Mouse (Mus musculus): ENCODE data around the gene Pde4d. TPM values are rescaled to one million over a fixed set of nuclear protein-coding genes. Genes with fewer than 3 reads are reported as not detected.
A peak's percentile ranks its signal among the peaks of the same experiment; 100 is the strongest.

Pde4d gene
- total RNA-seq, 2 experiments from 2014 or later = 29.1 to 38.7 TPM

DNA sequence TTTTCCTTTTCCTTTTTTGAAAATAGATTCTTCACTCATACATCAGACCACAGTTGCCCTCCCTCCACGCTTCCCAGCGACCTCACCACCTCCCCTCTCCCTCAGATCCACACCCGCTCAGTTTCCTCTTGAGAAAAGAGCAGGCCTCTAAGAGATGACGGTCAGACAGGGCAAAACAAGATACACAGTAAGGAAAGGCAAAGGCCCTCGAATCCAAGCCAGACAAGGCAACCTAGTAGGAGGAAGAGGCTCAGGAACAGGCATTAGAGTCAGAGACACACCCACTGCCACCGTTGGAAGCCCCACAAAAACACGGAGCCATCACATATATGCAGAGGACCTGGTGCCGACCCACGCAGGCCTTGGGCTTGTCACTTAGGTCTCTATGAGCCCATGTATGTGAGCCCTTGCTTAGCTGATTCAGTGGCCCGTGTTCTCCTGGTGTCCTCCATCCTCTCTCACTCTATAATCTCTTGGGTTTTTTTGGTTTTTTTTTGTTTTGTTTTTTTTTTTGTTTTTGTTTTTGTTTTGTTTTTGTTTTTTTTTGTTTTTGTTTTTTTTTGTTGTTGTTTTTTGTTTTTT is 1097.3 kb downstream of the Pde4d start:
- ATAC-seq (replicated peaks; ENCODE audit: poor library complexity) = peak; percentile 26

DNA sequence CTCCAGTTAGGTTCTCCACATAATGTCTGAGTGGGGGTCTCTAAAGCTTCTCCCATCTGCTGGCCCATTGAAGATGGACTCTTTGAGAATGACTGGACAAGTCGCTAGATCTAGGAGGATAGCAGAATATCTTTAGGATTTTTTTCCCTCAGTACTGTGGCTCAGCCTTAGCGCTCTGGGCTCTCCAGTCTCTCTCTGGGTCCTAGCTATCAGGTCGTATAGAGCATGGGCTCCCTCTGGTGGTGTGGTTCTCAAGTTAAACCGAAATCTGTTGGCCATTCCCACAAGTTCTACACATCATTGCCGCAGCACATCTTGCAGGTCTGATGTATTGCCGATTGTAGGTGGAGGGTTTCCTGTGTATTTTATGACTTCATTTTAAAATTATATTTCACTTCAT is 1098.0 kb downstream of the Pde4d start:
- ATAC-seq (replicated peaks; ENCODE audit: poor library complexity) = peak; percentile 95

DNA sequence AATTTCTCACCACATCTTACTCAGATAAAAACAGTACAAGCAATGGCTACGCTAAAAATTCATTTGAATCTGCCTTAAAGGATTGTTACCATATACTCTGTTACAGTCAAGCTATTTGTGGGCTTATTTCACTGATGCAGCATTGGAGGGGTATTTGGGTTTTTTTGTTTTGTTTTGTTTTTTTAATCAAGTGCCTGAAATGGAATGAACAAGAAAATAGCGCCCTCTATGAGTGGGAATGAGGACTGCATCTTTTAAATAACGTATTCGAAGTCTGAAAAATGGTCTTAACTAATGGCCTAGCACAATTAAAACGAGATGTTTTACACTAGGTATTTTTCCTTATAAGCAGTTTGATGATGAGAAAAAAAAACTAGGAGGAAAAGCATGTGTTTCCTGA is 1098.5 kb downstream of the Pde4d start:
- ATAC-seq (replicated peaks; ENCODE audit: poor library complexity) = 0 out of 2 replicates have a peak, but pooled peaks have one; percentile 23

DNA sequence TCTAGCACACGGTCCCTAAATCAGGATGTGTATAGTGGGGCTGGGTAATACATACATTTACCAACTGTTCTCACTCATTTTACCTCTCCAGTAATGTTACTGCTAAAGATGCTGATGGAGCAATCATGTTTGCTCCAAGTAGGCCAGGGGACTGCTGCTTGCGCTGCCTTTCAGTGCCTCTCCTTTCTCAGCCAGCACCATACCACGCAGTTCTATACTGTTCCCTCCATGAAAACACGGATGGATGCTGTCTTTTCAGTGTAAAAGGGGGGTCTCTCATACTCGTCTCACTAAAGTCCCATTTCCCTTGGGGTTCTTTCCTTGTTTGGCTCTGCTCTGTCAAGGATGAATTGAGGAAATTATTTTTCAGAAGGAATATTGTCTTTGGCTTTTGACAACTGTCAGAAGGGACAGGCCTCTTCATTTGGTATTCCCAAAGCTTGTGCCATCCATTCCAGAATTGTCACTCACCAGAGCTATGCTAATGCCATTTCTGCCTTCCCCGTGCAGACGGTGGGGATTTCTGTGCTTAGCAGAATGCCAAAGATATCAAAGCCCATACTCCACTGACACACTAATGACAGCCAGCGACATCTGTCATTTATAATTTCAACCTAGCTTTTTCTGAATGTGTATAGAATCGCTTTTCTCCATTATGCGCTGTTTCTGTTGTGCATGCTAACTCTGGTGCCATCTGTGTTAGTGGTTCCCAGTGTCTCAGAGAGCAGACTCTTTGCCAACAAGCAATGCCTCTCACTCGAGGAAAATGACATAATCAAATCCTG is 1099.2 kb downstream of the Pde4d start:
- no peak for ATAC-seq (replicated peaks; ENCODE audit: poor library complexity)

DNA sequence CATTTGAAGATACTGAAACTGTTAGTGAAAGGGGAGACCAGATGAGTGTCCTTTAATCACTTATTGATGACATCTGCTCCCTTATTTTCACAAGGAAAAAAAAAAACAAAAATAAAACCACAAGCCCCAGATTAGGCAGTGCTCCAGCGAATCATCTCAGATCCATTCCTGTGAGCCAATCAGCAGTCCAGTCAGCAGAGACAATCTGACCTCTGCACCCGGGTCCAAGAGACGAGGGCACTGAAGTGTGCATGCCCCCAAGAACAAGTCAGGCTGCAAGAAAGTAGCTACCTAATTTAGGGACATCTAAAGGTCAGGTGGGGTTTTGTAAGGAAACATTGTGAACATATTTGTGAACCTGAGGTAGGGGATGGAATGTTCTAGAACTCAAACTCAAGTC is 1102.1 kb downstream of the Pde4d start:
- no peak for ATAC-seq (replicated peaks; ENCODE audit: poor library complexity)

DNA sequence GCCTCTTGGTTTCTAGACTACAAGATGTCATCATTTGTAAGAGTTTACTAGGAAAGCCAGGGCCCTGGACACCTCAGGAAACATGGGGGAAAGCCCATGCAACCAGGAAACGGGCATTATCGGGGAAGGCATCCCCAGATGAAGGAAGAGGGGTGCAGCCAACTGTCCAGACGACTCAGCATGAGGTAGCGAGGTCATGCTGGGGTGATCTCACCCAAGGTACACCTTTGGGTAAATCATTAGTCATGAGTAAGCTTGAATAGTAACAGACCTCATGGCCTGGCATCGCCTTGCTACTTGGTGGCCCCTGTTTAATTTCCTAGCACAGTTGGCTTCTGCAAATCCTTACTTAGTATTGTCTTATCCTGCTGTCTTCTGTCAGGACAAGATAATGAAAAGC is 1105.8 kb downstream of the Pde4d start:
- ATAC-seq (replicated peaks; ENCODE audit: poor library complexity) = no peak

DNA sequence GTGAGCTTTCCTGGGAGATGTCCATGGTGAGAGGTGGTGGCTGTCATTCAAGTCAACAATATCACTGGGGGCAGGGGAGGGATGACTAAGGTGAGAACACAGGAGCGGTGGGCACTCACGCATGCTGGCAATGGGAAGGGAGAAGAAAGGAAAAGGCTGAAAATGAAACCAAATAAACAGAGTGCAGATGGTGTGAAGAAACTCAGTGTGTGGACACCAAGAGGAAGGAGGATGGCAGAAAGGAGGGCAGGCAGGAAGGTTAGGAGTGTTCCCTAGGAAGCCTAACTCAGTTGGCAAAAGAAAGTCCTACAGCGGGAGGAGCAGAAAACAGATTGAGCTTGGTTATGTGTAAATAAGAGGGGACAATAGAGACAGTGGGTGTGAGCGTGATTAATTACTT is 1107.1 kb downstream of the Pde4d start:
- no peak for ATAC-seq (replicated peaks; ENCODE audit: poor library complexity)

DNA sequence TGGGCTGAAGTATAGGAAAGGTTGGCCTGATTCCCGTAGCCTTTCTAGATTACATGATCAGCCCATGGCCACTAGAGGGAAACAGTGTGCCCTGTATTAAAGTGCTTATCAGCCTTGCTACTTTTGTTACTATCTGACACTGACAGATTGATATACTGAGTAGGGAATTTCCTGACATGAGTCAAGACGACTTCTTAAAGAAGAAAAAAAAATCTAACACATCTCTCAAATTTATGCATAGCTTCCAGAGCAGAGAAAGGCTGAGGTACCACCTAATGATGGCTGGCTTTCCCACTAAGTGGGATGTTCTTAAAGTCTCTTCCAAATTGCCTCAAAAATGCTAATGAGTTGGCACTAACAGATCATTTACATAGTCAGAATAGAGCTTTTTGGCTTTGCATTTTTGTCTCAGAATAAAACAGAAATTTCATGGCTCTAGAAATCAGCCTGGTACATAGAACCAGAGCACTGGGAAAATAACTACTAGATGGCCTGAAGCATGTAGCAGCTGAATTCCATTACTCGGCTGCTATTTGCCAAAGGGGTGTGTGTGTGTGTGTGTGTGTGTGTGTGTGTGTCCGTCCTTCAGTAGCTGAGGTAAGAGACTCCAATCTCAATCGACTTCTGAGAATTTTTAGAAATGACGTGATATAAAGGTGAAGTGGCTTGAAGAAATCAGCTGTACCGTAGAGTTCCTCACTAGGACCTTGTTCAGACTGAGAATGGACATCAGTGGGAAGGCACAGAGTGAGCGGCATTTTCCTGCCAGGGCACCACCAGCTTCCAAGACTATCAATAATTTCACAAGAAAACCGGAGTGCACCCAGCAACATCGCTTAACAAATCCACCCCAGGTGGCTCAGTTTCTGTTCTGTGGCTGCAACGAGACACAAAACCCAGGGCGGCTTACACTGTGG is 1108.9 kb downstream of the Pde4d start:
- ATAC-seq (replicated peaks; ENCODE audit: poor library complexity) = peak; percentile 93

DNA sequence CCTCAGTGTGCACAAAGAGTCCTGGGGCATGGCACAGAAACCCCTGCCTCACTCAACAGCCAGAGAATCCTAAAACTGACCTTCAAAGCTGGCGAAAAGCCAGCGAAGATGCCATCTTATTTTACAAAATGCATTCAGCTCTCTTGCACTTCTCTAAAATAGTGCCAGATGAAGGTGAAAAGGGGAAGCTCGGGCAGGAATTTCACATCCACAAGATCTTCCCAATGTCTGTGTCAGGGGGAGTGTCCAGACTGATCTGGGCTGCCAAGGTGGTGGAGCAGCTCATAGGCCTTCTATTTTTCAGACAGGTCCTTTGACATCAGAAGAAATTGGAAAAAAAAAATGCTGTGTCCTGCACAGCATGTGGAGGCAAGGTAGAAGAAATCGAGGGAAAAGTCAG is 1110.5 kb downstream of the Pde4d start:
- ATAC-seq (replicated peaks; ENCODE audit: poor library complexity) = peak; percentile 60; the same call in 1 of the 2 replicates

DNA sequence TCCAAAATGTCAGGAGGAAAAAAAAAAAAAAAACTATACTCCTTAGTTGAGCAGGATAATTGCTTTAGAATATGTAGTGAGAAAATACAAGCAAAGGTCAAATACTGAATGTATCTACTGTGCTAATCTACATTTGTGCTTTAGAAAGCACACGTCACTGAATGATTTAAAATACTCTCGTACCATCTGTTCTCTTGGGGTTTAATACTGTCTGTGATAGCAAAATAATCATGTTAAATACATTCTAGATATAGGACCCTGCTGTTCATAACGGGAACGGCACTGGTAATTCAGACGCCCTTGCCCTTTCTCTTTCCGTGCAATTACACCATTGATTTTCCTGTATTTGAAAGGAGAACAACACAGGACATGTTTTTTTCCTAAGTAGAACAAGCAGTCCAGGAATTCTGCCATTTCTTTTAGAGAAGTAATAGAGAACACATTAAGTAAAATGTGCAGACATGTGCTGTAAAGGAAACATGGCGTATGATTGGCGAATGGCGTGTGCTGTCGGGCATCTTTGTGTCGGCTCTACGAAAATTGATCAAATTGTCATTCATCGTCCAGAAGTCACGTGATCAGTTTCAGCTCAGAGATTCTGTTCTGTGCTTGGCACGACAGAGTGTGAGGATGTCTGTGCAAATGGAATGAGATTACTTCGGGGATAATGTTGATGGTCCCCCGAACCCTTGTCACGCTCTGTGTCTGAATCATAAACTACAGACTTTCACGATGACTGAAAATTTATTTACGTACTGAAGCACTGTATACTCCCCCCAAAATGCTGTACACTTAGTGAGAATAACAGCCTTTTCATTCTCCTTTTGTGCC is 1119.1 kb downstream of the Pde4d start:
- ATAC-seq (replicated peaks; ENCODE audit: poor library complexity) = no peak

DNA sequence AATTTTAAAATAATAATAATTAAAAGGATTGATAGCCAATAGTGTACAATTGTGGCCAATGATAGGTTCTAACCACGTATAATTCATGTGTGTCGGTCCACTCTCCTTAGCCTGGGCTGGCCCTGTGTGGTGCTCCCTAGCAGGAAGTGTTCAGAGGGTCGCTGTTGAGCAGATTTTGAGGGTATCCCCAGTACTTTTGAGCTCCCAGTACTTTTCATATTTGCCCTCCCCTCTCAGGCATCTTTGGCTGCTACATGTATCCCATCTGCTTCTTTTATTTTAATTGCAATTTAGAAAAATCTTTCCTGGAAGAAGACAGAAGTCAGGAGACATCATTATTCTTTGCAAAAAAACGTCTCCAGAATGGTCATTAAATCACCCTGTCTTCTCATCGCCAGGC is 1119.7 kb downstream of the Pde4d start:
- no peak for ATAC-seq (replicated peaks; ENCODE audit: poor library complexity)

DNA sequence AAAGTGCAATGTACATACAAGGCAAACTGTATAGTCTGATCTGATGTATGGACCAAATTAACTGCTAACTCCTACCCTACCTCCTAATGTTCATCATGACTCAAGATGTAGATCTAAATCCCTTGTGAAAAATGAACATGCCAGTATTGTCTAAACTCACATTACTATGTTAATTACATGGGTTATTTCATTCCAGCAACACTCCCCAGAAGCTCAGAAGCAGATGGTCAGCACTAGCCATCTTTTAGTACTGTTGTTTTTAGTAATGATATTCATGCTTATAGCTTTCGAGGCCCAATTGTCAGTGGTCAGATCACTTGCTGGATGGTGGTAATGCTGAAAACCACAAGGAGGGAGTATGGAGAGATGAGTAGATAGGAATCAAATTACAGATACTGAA is 1127.0 kb downstream of the Pde4d start:
- ATAC-seq (replicated peaks; ENCODE audit: poor library complexity) = no peak

DNA sequence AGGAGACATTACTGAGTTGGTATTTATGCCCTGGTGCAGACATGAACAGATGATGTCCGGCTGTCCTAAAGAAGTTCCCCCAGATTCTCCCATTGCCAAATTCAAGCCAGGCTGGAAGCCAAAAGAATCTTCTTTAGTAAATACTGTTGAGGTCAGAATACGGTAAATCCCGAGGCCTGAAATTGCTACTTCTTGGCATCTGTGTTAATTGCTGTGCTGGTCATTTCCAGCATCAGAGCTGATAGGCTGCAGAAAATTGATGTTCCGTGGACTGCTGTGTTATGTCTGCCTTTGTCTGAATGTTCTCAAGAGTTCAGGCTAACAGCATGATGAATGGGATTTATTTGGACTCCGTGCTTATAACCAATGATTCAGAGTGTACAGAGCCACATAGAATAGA is 1127.7 kb downstream of the Pde4d start:
- no peak for ATAC-seq (replicated peaks; ENCODE audit: poor library complexity)

DNA sequence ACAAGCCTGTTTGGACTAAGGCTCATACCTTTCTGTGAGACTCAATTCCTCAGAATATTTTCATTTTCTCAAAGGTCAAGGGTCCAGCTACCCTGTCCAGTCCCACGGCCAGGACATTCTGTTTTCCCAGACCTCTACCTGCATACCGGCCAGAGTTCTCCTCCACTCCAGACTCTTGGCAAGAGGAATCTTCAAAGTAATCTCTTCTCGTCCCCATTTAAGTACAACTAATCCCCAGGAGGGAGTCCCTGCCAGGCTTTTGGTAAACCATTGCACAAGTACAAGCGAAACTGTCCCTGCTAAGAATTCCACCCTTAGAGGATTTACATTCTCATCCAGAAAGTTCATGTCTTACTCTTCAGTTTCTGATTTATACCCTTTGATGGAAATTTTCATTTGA is 1128.2 kb downstream of the Pde4d start:
- no peak for ATAC-seq (replicated peaks; ENCODE audit: poor library complexity)

DNA sequence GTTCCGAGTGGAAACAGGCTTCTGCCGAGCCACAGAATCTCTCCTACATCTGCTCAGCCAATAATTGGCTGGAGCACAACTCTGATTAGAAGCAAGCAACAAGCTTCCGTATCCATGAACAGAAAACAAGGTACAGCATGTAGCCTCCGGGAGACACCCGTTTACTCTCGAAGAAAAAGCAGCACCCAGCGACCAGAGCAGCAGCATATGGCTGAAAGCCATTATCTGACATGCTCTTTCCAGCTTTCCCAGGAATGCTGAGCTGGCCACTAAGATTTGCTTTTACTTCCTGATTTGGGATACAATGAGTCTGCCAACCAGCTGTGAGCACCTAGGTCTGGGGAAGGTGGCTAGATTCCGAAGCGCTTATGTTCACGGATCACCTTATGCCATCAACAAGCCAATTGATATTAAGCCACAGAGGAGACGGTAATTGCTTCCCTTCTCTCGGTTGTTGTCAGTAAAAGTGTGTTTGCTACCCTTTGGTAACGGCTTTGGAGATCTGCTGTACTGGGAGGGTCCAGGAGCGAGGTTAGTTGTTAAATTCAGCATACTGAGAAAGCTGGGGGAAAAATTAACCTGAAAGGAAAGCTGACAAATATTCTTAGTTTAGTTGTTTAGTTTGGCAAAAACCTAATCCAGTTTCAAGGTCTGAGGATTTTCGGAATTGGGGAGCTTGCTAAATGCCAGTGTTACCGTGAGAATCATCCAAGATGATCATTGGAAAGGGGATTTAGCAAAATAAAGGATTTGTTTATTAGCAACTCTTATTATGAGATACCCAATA is 1131.7 kb downstream of the Pde4d start:
- ATAC-seq (replicated peaks; ENCODE audit: poor library complexity) = no peak

DNA sequence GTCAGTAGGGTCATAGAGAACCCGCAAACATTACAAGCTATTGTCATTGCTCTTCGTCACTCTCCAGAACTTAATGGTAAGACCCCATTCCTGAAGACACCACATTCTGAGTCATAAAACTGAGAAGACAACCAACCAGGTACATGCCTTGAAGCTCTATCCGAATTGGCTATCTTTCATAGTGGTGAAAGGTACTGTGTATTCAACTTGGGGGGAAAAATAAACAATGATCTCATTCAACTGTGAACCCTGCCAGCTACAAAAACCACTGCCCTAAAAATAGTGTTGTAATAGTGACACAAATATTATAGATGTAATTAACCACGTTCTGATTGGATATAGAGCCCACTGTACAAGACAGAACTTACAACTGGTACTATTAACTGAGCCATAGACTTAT is 1140.3 kb downstream of the Pde4d start:
- no peak for ATAC-seq (replicated peaks; ENCODE audit: poor library complexity)

DNA sequence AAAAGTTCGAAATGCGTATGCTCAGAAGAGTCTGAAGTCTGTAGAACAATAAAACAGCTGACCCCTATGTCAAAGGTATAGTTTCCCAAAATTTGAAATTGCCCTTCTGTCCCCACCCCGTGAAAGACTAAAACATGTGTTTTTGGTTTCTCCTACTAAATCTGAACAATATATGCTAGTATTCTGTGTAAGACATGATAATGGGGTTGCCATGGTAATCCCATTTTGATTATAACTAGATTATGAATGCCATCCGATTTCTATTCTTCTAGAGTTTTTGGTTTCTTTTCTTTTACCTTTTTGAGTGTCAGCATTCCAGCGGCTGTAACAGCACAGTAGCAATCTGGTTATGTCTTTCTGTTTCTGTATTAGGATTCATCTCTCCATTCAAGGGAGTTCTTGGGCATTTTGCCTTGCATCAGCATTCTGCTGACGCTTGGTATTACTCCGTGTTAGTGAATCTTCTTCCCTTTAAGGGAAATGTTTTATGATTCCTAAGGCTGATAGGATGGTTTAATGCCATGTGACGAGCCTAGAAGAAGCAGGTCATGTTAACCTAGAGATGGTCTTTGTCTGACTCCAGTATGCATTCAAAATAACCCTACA is 1142.5 kb downstream of the Pde4d start:
- no peak for ATAC-seq (replicated peaks; ENCODE audit: poor library complexity)

DNA sequence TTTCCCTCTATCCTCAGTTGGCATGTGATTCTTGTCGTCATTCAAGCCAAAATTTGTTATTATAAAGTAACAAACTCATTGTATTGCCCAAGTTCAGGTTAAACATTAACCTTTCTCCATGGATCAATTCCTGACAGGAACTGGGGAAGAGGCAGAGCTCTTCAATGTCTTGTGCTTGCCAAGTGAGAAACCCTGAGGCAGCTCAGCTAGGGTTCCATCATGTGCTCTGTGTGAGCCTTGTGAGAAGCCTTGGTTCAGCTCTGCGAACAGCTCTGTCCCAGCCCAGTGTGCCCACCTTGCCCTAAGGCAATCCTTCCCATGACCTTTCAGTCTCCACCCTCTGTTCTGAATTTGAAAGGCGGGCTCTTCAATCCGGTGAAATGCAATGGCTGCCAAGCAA is 1150.0 kb downstream of the Pde4d start:
- ATAC-seq (replicated peaks; ENCODE audit: poor library complexity) = no peak

DNA sequence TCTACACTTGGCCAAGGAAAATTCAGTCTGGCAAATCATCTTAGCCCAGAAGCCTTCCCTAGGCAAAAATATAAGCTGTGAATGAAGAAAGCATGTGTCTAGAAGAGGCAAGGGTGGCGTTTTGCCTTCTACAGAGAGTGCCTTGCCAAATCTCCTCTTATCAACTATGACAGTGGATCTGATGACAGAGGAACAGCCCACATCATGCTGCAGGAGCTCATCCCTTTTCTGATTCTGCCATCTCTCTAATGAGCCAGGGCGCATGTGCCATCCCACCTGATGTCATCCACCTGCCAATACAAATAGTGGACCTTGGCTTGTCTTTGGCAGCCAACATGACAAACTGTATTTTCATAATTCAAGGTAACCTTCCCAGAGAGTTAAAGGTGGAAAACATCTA is 1154.3 kb downstream of the Pde4d start:
- ATAC-seq (replicated peaks; ENCODE audit: poor library complexity) = no peak

DNA sequence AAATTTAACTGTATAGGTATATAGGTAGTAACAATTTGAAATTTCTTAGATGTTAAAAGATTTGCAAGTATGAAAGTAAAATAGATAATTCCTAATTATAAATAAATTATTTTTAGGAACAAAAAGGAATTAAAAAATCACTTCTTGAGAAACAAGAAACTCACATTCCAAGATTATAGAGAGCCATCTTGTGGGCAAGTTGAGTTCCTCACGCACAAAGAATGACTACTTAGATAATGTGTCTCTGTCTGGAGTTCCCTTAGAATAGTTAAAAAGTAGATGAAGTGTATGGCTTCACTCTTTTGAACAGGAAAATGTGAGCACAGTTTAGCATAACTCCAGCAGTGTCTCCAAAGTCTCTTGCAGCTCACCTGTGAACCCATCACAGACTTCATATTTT is 1155.4 kb downstream of the Pde4d start:
- ATAC-seq (replicated peaks; ENCODE audit: poor library complexity) = no peak
